Mouse (Mus musculus) adrenal gland, adult 2 months (tissue): ENCODE measurements around the gene Cabin1. TPM values are rescaled to one million over a fixed set of nuclear protein-coding genes. Genes with fewer than 3 reads are reported as not detected.
A peak's percentile ranks its signal among the peaks of the same experiment; 100 is the strongest.

Experiments used
- DNase-seq: peaks from one replicate; pipeline ENCODE4 v3.0.0; 2021
- polyA plus RNA-seq: library from polyadenylated mRNA; depleted of rRNA; stranded (reverse); fragments of >200 nt; gene quantifications from 2 replicates; pipeline ENCODE4 v1.2.3, GENCODE M21; 2012
- total RNA-seq, 2 experiments: library from RNA; stranded (reverse); gene quantifications; 2 replicates each; pipeline ENCODE4 v1.2.3; 2021

Gene Cabin1
- total and polyA plus RNA-seq, 3 experiments: 24.2 to 42.6 (median 31.9) TPM

- peak; percentile 83 for DNase-seq
Observed at GRCm38 (mm10) chr10:75667115-75667910, 96.8 kb downstream of the Cabin1 start.

GRCm38 (mm10) chr10:75666451-75667030 lies 97.6 kb downstream of the Cabin1 start:
- DNase-seq: no peak

- DNase-seq: no peak
Observed at GRCm38 (mm10) chr10:75664673-75665270, 99.4 kb downstream of the Cabin1 start.

GRCm38 (mm10) chr10:75662575-75662974 lies 101.6 kb downstream of the Cabin1 start:
- no peak for DNase-seq

GRCm38 (mm10) chr10:75661876-75662275 lies 102.3 kb downstream of the Cabin1 start:
- no peak for DNase-seq

GRCm38 (mm10) chr10:75661381-75661780 lies 102.8 kb downstream of the Cabin1 start:
- no peak for DNase-seq

GRCm38 (mm10) chr10:75657772-75658171 lies 106.4 kb downstream of the Cabin1 start:
- no peak for DNase-seq

GRCm38 (mm10) chr10:75657165-75657564 lies 107.0 kb downstream of the Cabin1 start:
- DNase-seq: no peak

- no peak for DNase-seq
Observed at GRCm38 (mm10) chr10:75654053-75654452, 110.1 kb downstream of the Cabin1 start.

- no peak for DNase-seq
Observed at GRCm38 (mm10) chr10:75651381-75652068, 112.6 kb downstream of the Cabin1 start.

- no peak for DNase-seq
Observed at GRCm38 (mm10) chr10:75650306-75650902, 113.7 kb downstream of the Cabin1 start.

- DNase-seq: no peak
Observed at GRCm38 (mm10) chr10:75649406-75649995, 114.6 kb downstream of the Cabin1 start.

- DNase-seq: no peak
Observed at GRCm38 (mm10) chr10:75649001-75649400, 115.1 kb downstream of the Cabin1 start.

GRCm38 (mm10) chr10:75648091-75648490 lies 116.0 kb downstream of the Cabin1 start:
- no peak for DNase-seq

GRCm38 (mm10) chr10:75647362-75647761 lies 116.8 kb downstream of the Cabin1 start:
- peak; percentile 15 for DNase-seq

- no peak for DNase-seq
Observed at GRCm38 (mm10) chr10:75646406-75646805, 117.7 kb downstream of the Cabin1 start.

- DNase-seq: no peak
Observed at GRCm38 (mm10) chr10:75645616-75646015, 118.5 kb downstream of the Cabin1 start.

GRCm38 (mm10) chr10:75643741-75644343 lies 120.3 kb downstream of the Cabin1 start, which contains the start of gene Susd2:
TSS of gene Susd2 (minus strand) at chr10:75644008.
- peak; percentile 69 for DNase-seq

GRCm38 (mm10) chr10:75642891-75643290 lies 121.2 kb downstream of the Cabin1 start:
- no peak for DNase-seq

GRCm38 (mm10) chr10:75642436-75642835 lies 121.7 kb downstream of the Cabin1 start:
- DNase-seq: no peak

- no peak for DNase-seq
Observed at GRCm38 (mm10) chr10:75641721-75642222, 122.4 kb downstream of the Cabin1 start.
